Mouse (Mus musculus): ENCODE results near the gene Gm37240.

- TF ChIP-seq CTCF (IDR thresholded peaks at IDR 0.05; ENCODE audit: low read depth, low read length) (no peak), POLR2A (IDR thresholded peaks at IDR 0.05; ENCODE audit: insufficient read depth, low read length) (no peak)
Measured at GRCm38 (mm10) chr3:84497718-84498117, 1389.6 kb downstream of the Gm37240 start.

Data from ES-Bruce4 (cell line).